Mouse (Mus musculus): ENCODE measurements around the gene Cer1. TPM values are rescaled to one million over a fixed set of nuclear protein-coding genes. Genes with fewer than 3 reads are reported as not detected.

The Cer1 gene
- polyA plus RNA-seq, 1 experiment from 2014 or later, result not detected

DNA sequence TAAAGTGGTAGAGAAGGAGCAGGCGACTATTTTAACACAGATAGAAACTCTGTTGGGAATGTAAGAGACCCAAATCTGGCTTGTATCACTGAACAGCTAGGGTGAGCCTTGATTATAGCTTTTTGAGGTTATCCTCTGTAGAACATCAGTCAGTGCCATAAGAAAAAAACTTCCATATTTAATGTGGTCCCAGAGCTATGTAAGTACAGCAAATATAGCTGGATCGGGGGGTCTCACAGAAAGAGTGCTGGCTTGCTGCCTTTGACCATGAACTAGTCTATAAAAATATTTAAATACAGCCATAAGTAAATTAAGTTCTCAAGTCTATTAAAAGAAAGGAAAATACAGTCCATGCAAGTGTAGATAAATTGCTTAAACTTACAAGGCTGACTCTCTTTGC is 4.7 kb downstream of the Cer1 start:
- no peaks in the 10 kb centered on the region for H3K27me3 ChIP-seq (ENCODE audit: insufficient read depth, low read length)
- no peak overlapping the region for H3K4me2 ChIP-seq (replicated peaks; ENCODE audit: low read depth, low read length)
- H3K4me1 ChIP-seq (ENCODE audit: insufficient read depth, low read length), result no peaks in the 10 kb centered on the region
- H3K9me3 ChIP-seq (ENCODE audit: low read length), result no peaks in the 10 kb centered on the region
- no peak overlapping the region for H3K9ac ChIP-seq (replicated peaks; ENCODE audit: low read length)
- no peak overlapping the region for H3K27ac ChIP-seq (ENCODE audit: low read length)
- H3K36me3 ChIP-seq (ENCODE audit: insufficient read depth, low read length), result no peaks in the 10 kb centered on the region
- no peak for ATAC-seq (ENCODE audit: low FRiP score, low TSS enrichment)
- WGBS, result 58% methylated on average over 2 of the region's 2 CpGs
- no peak overlapping the region for H3K4me3 ChIP-seq (ENCODE audit: low read length)

GRCm38 (mm10) chr4:82879152-82879551 is 5.8 kb downstream of the Cer1 start:
- Histone ChIP-seq H3K27ac (ENCODE audit: low read length) (no peak overlapping the region), H3K36me3 (ENCODE audit: insufficient read depth, low read length) (no peaks in the 10 kb centered on the region), H3K4me1 (ENCODE audit: insufficient read depth, low read length) (no peaks in the 10 kb centered on the region), H3K9me3 (ENCODE audit: low read length) (no peaks in the 10 kb centered on the region), H3K27me3 (ENCODE audit: insufficient read depth, low read length) (no peaks in the 10 kb centered on the region), H3K9ac (replicated peaks; ENCODE audit: low read length) (no peak overlapping the region), H3K4me2 (replicated peaks; ENCODE audit: low read depth, low read length) (no peak overlapping the region), H3K4me3 (ENCODE audit: low read length) (no peak overlapping the region)
- 88% methylated on average over 6 of the region's 6 CpGs for WGBS
- no peak for ATAC-seq (ENCODE audit: low FRiP score, low TSS enrichment)

DNA sequence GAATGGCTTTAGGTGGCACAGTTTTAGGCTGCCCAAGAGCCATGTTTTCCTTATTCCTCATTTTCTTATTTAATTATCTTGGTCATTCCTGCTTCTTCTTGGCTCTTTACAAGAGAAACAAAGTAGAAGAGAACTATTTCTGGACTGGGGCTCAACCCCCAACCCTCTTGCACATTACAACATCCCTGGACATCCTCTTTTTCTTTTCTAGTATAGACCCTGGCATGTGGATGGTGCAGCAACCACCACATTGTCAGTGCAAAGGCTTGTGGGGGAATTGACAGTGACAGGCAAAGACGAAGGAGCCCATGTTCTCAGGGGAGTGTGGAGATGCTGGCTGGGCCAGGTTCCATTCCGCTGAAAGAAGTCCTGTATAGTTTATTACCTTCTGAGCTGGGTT is 8.3 kb downstream of the Cer1 start:
- H3K27me3 ChIP-seq (ENCODE audit: insufficient read depth, low read length), result no peaks in the 10 kb centered on the region
- no peak overlapping the region for H3K4me2 ChIP-seq (replicated peaks; ENCODE audit: low read depth, low read length)
- no peaks in the 10 kb centered on the region for H3K36me3 ChIP-seq (ENCODE audit: insufficient read depth, low read length)
- H3K4me3 ChIP-seq (ENCODE audit: low read length), result no peak overlapping the region
- H3K9me3 ChIP-seq (ENCODE audit: low read length), result no peaks in the 10 kb centered on the region
- 89% methylated on average over 2 of the region's 2 CpGs for WGBS
- no peak for ATAC-seq (ENCODE audit: low FRiP score, low TSS enrichment)
- no peaks in the 10 kb centered on the region for H3K4me1 ChIP-seq (ENCODE audit: insufficient read depth, low read length)
- H3K9ac ChIP-seq (replicated peaks; ENCODE audit: low read length), result no peak overlapping the region
- H3K27ac ChIP-seq (ENCODE audit: low read length), result no peak overlapping the region

DNA sequence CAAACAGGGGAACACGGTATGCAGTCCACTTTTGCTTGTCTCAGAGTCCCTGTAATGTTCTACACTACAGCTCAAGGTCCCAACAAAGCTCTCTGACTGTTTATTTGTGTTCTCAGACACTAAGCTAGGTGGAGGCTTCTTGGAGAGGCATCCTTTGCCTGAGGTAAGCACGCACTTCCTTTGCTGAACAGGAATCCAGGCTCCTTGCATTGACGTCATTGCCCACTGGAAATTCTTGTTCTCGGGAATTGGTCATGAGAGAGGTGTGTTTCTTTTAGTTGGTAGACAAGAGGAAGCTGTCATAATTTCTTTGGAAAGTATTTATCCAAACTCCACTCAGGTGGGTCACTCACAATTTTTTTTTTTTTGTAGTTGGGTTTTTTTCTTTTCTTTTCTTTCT is 9.4 kb downstream of the Cer1 start:
- Histone ChIP-seq H3K4me2 (replicated peaks; ENCODE audit: low read depth, low read length) (no peak overlapping the region), H3K4me3 (ENCODE audit: low read length) (no peak overlapping the region), H3K4me1 (ENCODE audit: insufficient read depth, low read length) (no peaks in the 10 kb centered on the region), H3K27me3 (ENCODE audit: insufficient read depth, low read length) (no peaks in the 10 kb centered on the region), H3K36me3 (ENCODE audit: insufficient read depth, low read length) (no peaks in the 10 kb centered on the region), H3K27ac (ENCODE audit: low read length) (no peak overlapping the region), H3K9ac (replicated peaks; ENCODE audit: low read length) (no peak overlapping the region), H3K9me3 (ENCODE audit: low read length) (no peaks in the 10 kb centered on the region)
- no peak for ATAC-seq (ENCODE audit: low FRiP score, low TSS enrichment)
- 66% methylated on average over 4 of the region's 4 CpGs for WGBS

DNA sequence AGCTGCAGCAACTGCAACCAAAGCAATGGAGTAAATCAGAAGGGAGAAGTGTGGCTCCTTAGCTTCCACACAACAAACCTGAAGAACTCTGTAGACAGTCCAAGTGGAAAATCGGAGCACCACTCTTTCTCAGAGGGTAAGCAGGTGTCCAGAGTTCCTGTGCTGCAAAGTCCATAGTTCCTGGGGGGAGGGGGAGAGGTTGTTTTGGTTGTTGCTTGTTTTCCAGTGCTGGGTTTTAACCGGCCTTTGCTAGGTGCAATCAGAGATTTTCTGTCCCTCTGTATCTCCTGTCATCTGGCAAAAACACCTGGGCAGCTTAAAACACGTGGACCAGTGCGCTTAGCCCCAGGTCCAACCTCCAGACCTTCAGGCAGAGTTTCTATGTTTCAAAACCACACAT is 10.2 kb downstream of the Cer1 start:
- Histone ChIP-seq H3K4me1 (ENCODE audit: insufficient read depth, low read length) (no peaks in the 10 kb centered on the region), H3K9ac (replicated peaks; ENCODE audit: low read length) (no peak overlapping the region), H3K27ac (ENCODE audit: low read length) (no peak overlapping the region), H3K36me3 (ENCODE audit: insufficient read depth, low read length) (no peaks in the 10 kb centered on the region), H3K4me3 (ENCODE audit: low read length) (no peak overlapping the region), H3K9me3 (ENCODE audit: low read length) (no peaks in the 10 kb centered on the region), H3K4me2 (replicated peaks; ENCODE audit: low read depth, low read length) (no peak overlapping the region), H3K27me3 (ENCODE audit: insufficient read depth, low read length) (no peaks in the 10 kb centered on the region)
- ATAC-seq (ENCODE audit: low FRiP score, low TSS enrichment), result no peak
- 55% methylated on average over 4 of the region's 4 CpGs for WGBS

GRCm38 (mm10) chr4:82872548-82872947 is 12.4 kb downstream of the Cer1 start:
- Histone ChIP-seq H3K36me3 (ENCODE audit: insufficient read depth, low read length) (no peaks in the 10 kb centered on the region), H3K9me3 (ENCODE audit: low read length) (no peaks in the 10 kb centered on the region), H3K4me3 (ENCODE audit: low read length) (no peak overlapping the region), H3K4me2 (replicated peaks; ENCODE audit: low read depth, low read length) (no peak overlapping the region), H3K27me3 (ENCODE audit: insufficient read depth, low read length) (no peaks in the 10 kb centered on the region), H3K27ac (ENCODE audit: low read length) (no peak overlapping the region), H3K4me1 (ENCODE audit: insufficient read depth, low read length) (no peaks in the 10 kb centered on the region), H3K9ac (replicated peaks; ENCODE audit: low read length) (no peak overlapping the region)
- 74% methylated on average over 4 of the region's 4 CpGs for WGBS
- no peak for ATAC-seq (ENCODE audit: low FRiP score, low TSS enrichment)

DNA sequence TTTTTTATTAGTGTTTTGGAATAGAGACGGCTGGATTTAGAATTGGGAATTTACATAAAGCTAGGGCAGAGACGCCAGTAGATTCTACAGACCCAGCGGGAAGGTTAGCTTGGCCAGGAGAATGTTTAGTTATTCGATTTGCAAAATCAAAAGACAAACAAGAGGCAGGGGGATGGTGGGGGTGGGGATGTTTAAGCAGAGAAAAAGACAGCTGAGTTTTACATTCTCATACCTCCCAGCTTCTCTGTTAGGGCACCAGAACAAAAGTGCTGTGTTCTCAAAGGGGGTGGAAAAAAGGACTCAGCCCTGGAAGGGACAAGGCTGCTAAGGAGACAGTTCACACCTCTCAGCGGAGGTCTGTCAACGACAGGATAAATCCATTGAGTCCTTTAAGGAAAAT is 12.8 kb downstream of the Cer1 start:
- no peaks in the 10 kb centered on the region for H3K36me3 ChIP-seq (ENCODE audit: insufficient read depth, low read length)
- ATAC-seq (ENCODE audit: low FRiP score, low TSS enrichment), result no peak
- 57% methylated on average over 6 of the region's 6 CpGs for WGBS
- no peaks in the 10 kb centered on the region for H3K27me3 ChIP-seq (ENCODE audit: insufficient read depth, low read length)
- no peak overlapping the region for H3K9ac ChIP-seq (replicated peaks; ENCODE audit: low read length)
- H3K4me3 ChIP-seq (ENCODE audit: low read length), result no peak overlapping the region
- no peak overlapping the region for H3K4me2 ChIP-seq (replicated peaks; ENCODE audit: low read depth, low read length)
- no peaks in the 10 kb centered on the region for H3K4me1 ChIP-seq (ENCODE audit: insufficient read depth, low read length)
- no peak overlapping the region for H3K27ac ChIP-seq (ENCODE audit: low read length)
- no peaks in the 10 kb centered on the region for H3K9me3 ChIP-seq (ENCODE audit: low read length)

DNA sequence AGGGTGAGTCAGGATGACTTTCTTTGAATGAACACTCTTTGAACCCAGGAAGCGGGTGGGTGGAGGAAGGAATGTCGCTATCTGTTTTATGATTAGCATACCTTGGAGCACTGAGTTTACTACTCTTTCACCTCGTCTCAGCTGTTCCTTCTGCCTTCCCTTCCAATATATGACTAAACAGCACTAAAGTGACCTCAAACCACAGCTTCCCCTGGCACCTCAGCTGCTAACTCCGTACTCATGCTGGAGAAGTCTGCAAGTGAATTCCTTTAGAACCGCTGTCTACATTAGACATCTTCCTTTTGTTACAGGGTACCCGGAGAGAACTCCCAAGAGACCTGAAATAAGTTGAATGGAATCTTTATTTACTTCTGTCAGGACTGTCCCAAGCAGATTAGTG is 14.0 kb downstream of the Cer1 start:
- no peak overlapping the region for H3K4me3 ChIP-seq (ENCODE audit: low read length)
- no peaks in the 10 kb centered on the region for H3K9me3 ChIP-seq (ENCODE audit: low read length)
- no peaks in the 10 kb centered on the region for H3K27me3 ChIP-seq (ENCODE audit: insufficient read depth, low read length)
- H3K27ac ChIP-seq (ENCODE audit: low read length), result no peak overlapping the region
- no peaks in the 10 kb centered on the region for H3K4me1 ChIP-seq (ENCODE audit: insufficient read depth, low read length)
- H3K36me3 ChIP-seq (ENCODE audit: insufficient read depth, low read length), result no peaks in the 10 kb centered on the region
- WGBS, result 68% methylated on average over 6 of the region's 6 CpGs
- H3K9ac ChIP-seq (replicated peaks; ENCODE audit: low read length), result no peak overlapping the region
- H3K4me2 ChIP-seq (replicated peaks; ENCODE audit: low read depth, low read length), result no peak overlapping the region
- no peak for ATAC-seq (ENCODE audit: low FRiP score, low TSS enrichment)

- ATAC-seq (ENCODE audit: low FRiP score, low TSS enrichment), result no peak
- Histone ChIP-seq H3K36me3 (ENCODE audit: insufficient read depth, low read length) (no peaks in the 10 kb centered on the region), H3K27ac (ENCODE audit: low read length) (no peak overlapping the region), H3K4me2 (replicated peaks; ENCODE audit: low read depth, low read length) (no peak overlapping the region), H3K9me3 (ENCODE audit: low read length) (no peaks in the 10 kb centered on the region), H3K27me3 (ENCODE audit: insufficient read depth, low read length) (no peaks in the 10 kb centered on the region), H3K4me1 (ENCODE audit: insufficient read depth, low read length) (no peaks in the 10 kb centered on the region), H3K9ac (replicated peaks; ENCODE audit: low read length) (no peak overlapping the region), H3K4me3 (ENCODE audit: low read length) (no peak overlapping the region)
- WGBS, result 88% methylated on average over 5 of the region's 5 CpGs
Observed at GRCm38 (mm10) chr4:82867731-82868445, 17.1 kb downstream of the Cer1 start.

GRCm38 (mm10) chr4:82867111-82867510 is 17.8 kb downstream of the Cer1 start:
- H3K27me3 ChIP-seq (ENCODE audit: insufficient read depth, low read length), result no peaks in the 10 kb centered on the region
- no peak for ATAC-seq (ENCODE audit: low FRiP score, low TSS enrichment)
- no peak overlapping the region for H3K27ac ChIP-seq (ENCODE audit: low read length)
- H3K9me3 ChIP-seq (ENCODE audit: low read length), result no peaks in the 10 kb centered on the region
- H3K4me1 ChIP-seq (ENCODE audit: insufficient read depth, low read length), result no peaks in the 10 kb centered on the region
- H3K9ac ChIP-seq (replicated peaks; ENCODE audit: low read length), result no peak overlapping the region
- no peaks in the 10 kb centered on the region for H3K36me3 ChIP-seq (ENCODE audit: insufficient read depth, low read length)
- H3K4me2 ChIP-seq (replicated peaks; ENCODE audit: low read depth, low read length), result no peak overlapping the region
- H3K4me3 ChIP-seq (ENCODE audit: low read length), result no peak overlapping the region
- 67% methylated on average over 4 of the region's 4 CpGs for WGBS
